Comparison of ENCODE assay signal across 20 mouse cellular contexts in genomic region chr7:49819393-49819792, GRCm38 (mm10). TPM values are rescaled to one million over a fixed set of nuclear protein-coding genes. Genes with fewer than 3 reads are reported as not detected.
DNase-seq lines count a peak whose midpoint lies in the region; ATAC-seq lines count a peak whose summit lies in the region.
"Had no signal": no experiment of that assay in that cellular context is flagged by ENCODE, and none has a peak within 500 bp of the region (broad histone marks: within the 10 kb centered on the region; RNA-seq: fewer than 3 reads in every experiment).

No protein-coding gene starts in this region.

- ATAC-seq in forebrain, embryonic 12.5 days (ENCODE audit: low FRiP score), result peak; percentile 77
- no peak for ATAC-seq in forebrain, embryonic 15.5 days (replicated peaks)
- peak; percentile 85 for ATAC-seq in midbrain, embryonic 12.5 days (ENCODE audit: low FRiP score, low read depth)
- peak; percentile 70 for ATAC-seq in midbrain, embryonic 15.5 days (replicated peaks)
- ATAC-seq: lung, postnatal 0 days had no signal

- WGBS in forebrain, embryonic 12.5 days, result 10% methylated on average over 4 of the region's 4 CpGs
- 9% methylated on average over 4 of the region's 4 CpGs for WGBS in forebrain, embryonic 15.5 days
- 27% methylated on average over 4 of the region's 4 CpGs for WGBS in midbrain, embryonic 12.5 days
- 61% methylated on average over 4 of the region's 4 CpGs for WGBS in midbrain, embryonic 10.5 days
- 6% methylated on average over 4 of the region's 4 CpGs for WGBS in midbrain, embryonic 15.5 days

- no peak overlapping the region for H3K27ac ChIP-seq in forebrain, embryonic 12.5 days
- H3K27ac ChIP-seq in forebrain, embryonic 15.5 days (replicated peaks), result no peak overlapping the region
- peak overlapping the region; percentile 35; the same call in 1 of the 2 replicates for H3K27ac ChIP-seq in midbrain, embryonic 12.5 days (replicated peaks)
- no peak overlapping the region for H3K27ac ChIP-seq in midbrain, embryonic 10.5 days (replicated peaks)
- peak overlapping the region; percentile 29; the same call in 1 of the 2 replicates for H3K27ac ChIP-seq in midbrain, embryonic 15.5 days
- H3K27ac ChIP-seq: embryonic facial prominence, embryonic 10.5 days had no signal

- H3K27me3 ChIP-seq in forebrain, embryonic 12.5 days, result no peaks in the 10 kb centered on the region
- no peaks in the 10 kb centered on the region for H3K27me3 ChIP-seq in forebrain, embryonic 15.5 days
- H3K27me3 ChIP-seq in midbrain, embryonic 12.5 days, result peaks cover 4% of the 10 kb centered on the region; the same call in 1 of the 2 replicates
- H3K27me3 ChIP-seq in midbrain, embryonic 10.5 days (ENCODE audit: low read depth, poor library complexity, severe bottlenecking), result no peaks in the 10 kb centered on the region
- no peaks in the 10 kb centered on the region for H3K27me3 ChIP-seq in midbrain, embryonic 15.5 days (replicated peaks)

- no peak for DNase-seq in midbrain, embryonic 10.5 days (ENCODE audit: low spot score)
- no peak for DNase-seq in testis, postnatal 10 days (ENCODE audit: low spot score)
- DNase-seq in left cerebral cortex, adult 9 months (ENCODE audit: low spot score in 2 of 2), result no peak
- DNase-seq: adrenal gland, postnatal 36 days; cerebellum, adult 2 months; cerebellum, postnatal 36 days; heart, postnatal 10 days; kidney, adult 18-20 months; kidney, postnatal 10 days; left cerebral cortex, postnatal 4 days; liver; thymus, postnatal 36 days had no signal

- no peak overlapping the region for H3K9ac ChIP-seq in forebrain, embryonic 12.5 days
- no peak overlapping the region for H3K9ac ChIP-seq in forebrain, embryonic 15.5 days (replicated peaks)
- no peak overlapping the region for H3K9ac ChIP-seq in midbrain, embryonic 12.5 days (replicated peaks)
- no peak overlapping the region for H3K9ac ChIP-seq in midbrain, embryonic 15.5 days

- H3K9me3 ChIP-seq in forebrain, embryonic 12.5 days, result no peaks in the 10 kb centered on the region
- H3K9me3 ChIP-seq in forebrain, embryonic 15.5 days, result no peaks in the 10 kb centered on the region
- no peaks in the 10 kb centered on the region for H3K9me3 ChIP-seq in midbrain, embryonic 12.5 days
- no peaks in the 10 kb centered on the region for H3K9me3 ChIP-seq in midbrain, embryonic 10.5 days (replicated peaks)
- H3K9me3 ChIP-seq in midbrain, embryonic 15.5 days, result no peaks in the 10 kb centered on the region
- H3K9me3 ChIP-seq: embryonic facial prominence, embryonic 10.5 days; G1E had no signal

- H3K4me1 ChIP-seq in forebrain, embryonic 12.5 days, result peaks cover 12% of the 10 kb centered on the region
- no peaks in the 10 kb centered on the region for H3K4me1 ChIP-seq in forebrain, embryonic 15.5 days
- H3K4me1 ChIP-seq in midbrain, embryonic 12.5 days, result peaks cover 11% of the 10 kb centered on the region
- peaks cover 13% of the 10 kb centered on the region for H3K4me1 ChIP-seq in midbrain, embryonic 10.5 days
- peaks cover 15% of the 10 kb centered on the region for H3K4me1 ChIP-seq in midbrain, embryonic 15.5 days
- H3K4me1 ChIP-seq: embryonic facial prominence, embryonic 10.5 days had no signal

- no peak overlapping the region for H3K4me2 ChIP-seq in forebrain, embryonic 12.5 days
- no peak overlapping the region for H3K4me2 ChIP-seq in forebrain, embryonic 15.5 days (replicated peaks)
- no peak overlapping the region for H3K4me2 ChIP-seq in midbrain, embryonic 12.5 days (replicated peaks)
- no peak overlapping the region for H3K4me2 ChIP-seq in midbrain, embryonic 15.5 days
- H3K4me2 ChIP-seq: heart, embryonic 11.5 days had no signal

- H3K4me3 ChIP-seq in forebrain, embryonic 12.5 days (replicated peaks), result no peak overlapping the region
- no peak overlapping the region for H3K4me3 ChIP-seq in forebrain, embryonic 15.5 days
- no peak overlapping the region for H3K4me3 ChIP-seq in midbrain, embryonic 12.5 days
- H3K4me3 ChIP-seq in midbrain, embryonic 10.5 days, result no peak overlapping the region
- no peak overlapping the region for H3K4me3 ChIP-seq in midbrain, embryonic 15.5 days
- H3K4me3 ChIP-seq: embryonic facial prominence, embryonic 10.5 days had no signal

- peaks cover 10% of the 10 kb centered on the region for H3K36me3 ChIP-seq in forebrain, embryonic 12.5 days (replicated peaks)
- H3K36me3 ChIP-seq in forebrain, embryonic 15.5 days, result peaks cover 4% of the 10 kb centered on the region; the same call in 1 of the 2 replicates
- peaks cover 16% of the 10 kb centered on the region for H3K36me3 ChIP-seq in midbrain, embryonic 12.5 days
- peaks cover 34% of the 10 kb centered on the region for H3K36me3 ChIP-seq in midbrain, embryonic 10.5 days
- 0 out of 2 replicates have a peak, but pooled peaks cover 2% of the 10 kb centered on the region for H3K36me3 ChIP-seq in midbrain, embryonic 15.5 days (replicated peaks)

RNA-seq across cellular contexts. Expression of gene Prmt3, which starts 41.2 kb away (rescaled TPM):
- polyA plus RNA-seq in forebrain, embryonic 12.5 days (2016; fragmentation: Nextera tagmentation; extraction: Ambion mirVana), result 55.1 and 60.1 TPM in 2 replicates
- polyA plus RNA-seq in forebrain, embryonic 15.5 days (2015; fragmentation: Nextera tagmentation; extraction: Ambion mirVana), result 52.6 and 55.3 TPM in 2 replicates
- polyA plus RNA-seq in midbrain, embryonic 12.5 days (2016; fragmentation: Nextera tagmentation; extraction: Ambion mirVana), result 74.7 and 78.4 TPM in 2 replicates
- polyA plus RNA-seq in midbrain, embryonic 10.5 days (2016; fragmentation: Nextera tagmentation; extraction: Ambion mirVana), result 81.2 and 82.3 TPM in 2 replicates
- polyA plus RNA-seq in midbrain, embryonic 15.5 days (2015; fragmentation: Nextera tagmentation; extraction: Ambion mirVana), result 46.9 and 48.3 TPM in 2 replicates

Comparison
In these comparisons a context has a peak if more than half of its experiments do, and no peak if none do; other contexts are left out.
1. H3K27ac ChIP-seq: peak in midbrain, embryonic 12.5 days (single experiment) and midbrain, embryonic 15.5 days (single experiment); none in forebrain, embryonic 12.5 days (single experiment), forebrain, embryonic 15.5 days (single experiment) and midbrain, embryonic 10.5 days (single experiment).